Mouse (Mus musculus) right cerebral cortex, postnatal 10 days (tissue): ENCODE measurements around the gene Cnot1.

Experiments
- DNase-seq, 2 experiments: peaks; one replicate each; pipeline ENCODE4 v3.0.0; 2021; ENCODE audit warnings: low spot score in 2 of 2

Cnot1 gene

DNA sequence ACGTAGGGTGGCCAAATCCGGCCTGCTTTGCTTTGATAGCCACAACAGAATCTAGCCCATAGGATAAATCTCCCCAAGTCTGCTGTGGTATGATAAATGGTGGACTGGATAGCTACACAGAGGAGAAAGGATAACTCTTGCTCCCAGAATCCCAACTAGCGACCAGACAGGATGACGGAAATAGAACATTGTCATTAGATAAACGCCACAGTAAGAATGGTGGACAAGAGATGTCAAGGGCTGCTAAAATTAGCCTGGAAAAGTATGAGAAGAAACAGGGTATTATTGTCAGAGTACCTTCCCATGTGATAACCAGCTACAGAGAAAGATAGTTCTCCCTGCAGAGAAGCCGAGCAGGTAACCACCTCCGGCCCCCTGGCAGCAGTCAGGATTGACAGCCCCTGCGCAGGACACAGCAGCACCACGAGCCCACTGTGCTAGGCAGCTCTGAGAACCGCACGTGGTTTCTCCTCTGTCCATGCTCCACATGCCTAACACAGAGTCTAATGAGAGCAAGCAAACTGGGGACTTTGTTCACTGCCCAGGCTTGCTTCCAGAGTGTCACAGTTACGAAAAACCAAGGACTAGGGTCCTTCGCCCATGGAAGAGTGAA is 116.2 kb downstream of the Cnot1 start:
- no peak for DNase-seq

DNA sequence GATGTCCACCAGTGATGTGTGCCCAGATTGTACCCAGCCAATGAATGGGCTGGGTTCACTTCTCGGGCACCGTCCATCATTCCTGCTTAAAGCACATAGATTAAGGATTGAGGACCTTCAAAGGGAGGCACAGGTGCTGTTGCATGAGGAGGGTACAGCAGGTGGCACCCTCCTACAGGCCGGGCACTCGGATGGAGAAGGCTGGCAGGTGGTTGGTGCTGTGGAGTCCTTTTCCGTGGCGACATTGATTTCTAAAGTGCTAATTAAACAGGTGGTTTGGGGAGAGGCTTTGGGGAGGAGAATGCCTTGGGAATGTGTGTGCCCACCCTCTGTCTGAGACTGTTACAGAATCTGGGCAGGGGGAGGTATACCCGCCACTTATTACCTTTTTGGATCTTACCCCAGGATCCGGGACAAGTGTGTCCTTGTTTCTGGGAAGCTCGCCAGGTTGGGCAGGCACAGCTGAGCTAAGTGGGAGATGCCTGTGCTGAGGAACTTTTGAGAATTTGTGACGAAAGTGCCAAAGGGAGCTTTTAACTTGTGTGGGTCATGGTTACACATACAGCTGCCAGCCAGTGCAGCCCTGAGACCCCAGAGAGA is 119.1 kb downstream of the Cnot1 start:
- DNase-seq = peak; percentile 90

DNA sequence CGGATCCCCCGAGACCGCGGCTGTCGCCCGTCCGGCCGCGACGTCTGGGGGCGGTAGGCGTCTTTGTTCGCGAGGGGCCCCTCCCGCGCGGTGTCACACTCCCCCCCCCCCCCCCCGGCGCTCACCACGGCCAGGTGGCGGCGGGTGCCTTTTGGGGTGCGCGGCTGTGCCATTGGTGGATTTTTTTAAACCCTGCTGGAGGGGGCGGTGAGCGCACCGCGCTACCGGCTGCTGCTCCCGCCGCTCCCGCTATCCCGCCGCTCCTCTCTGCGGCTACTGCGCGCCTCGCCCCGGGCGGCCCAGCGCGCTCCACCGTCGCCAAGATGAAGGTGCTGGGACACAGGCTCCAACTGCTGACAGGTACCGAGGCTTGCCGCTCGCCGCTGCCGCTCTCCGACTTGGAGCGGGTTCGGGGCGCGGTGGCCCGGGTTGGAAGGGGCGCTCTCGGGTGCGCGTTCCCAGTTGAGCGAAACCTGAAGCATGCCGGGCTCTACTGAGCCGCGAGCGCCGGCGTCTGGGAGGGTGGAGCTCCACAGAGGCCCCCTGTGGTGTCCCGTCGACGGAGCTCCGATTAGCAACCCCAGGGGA is 129.1 kb downstream of the Cnot1 start:
- DNase-seq = peak; percentile 72 to 78

DNA sequence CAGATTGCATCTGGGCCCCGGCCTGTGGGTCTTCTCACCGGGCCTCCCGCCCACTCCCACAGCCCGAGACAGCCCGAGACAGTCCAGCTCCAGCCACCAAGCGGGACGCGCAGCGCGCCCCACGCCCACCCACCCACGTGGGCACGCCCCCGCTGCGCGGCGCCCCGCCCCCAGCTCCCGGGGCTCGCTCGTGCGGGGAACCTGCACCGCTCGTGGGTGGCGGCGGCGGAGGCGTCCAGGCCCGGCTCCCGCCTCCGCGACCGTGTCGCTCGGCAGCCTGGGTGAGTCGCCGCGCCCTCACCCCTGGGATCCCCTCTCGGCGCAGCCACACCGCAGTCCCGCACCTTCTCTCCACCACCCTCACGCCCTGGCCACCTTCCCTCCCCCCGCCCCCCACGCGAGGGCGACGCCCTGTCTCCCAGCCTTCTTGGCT is 129.7 kb downstream of the Cnot1 start:
- DNase-seq = peak in 1 of 2 experiments; percentile 42

DNA sequence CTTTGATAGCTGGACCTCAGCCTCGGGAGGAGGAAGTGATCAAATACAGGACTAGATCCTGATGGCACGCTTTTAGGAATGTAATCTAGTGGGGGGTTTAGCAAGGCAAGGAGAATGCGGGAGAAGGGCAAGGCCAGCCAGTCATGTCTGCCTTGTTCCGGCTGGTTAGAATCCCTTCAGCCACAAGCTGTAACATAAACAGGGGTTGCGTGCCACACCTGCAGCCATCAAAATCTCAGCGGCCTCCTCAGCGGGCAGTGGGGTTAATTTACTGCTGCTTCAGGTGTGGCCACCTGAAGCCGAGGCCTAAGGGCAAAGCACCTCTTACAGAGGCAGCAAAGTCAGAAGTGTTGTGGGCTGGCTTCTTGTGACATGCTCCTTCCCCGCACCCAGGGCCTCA is 130.6 kb downstream of the Cnot1 start, which contains the start of gene Ndrg4:
Gene Ndrg4 (plus strand): TSS at position 350 of the 400 bp plus-strand sequence.
- no peak for DNase-seq

DNA sequence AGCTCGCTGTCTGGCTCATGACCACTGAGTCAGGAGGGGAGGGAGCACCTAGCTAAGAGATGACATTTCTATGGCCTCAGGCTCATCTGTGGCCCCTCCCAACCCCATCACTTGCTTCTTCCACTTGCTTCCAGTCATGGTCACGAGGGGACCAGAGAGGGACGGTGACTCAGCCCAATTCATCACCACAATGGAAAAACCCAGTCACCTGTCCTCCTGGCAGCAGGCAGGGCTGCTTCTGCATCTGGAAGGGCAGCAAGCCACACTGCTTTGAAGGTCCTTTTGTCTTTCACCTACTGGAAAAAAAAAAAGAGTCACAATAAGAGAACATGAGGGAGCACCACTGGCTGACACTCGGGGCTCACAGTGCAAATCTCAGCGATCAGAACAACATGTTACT is 134.5 kb downstream of the Cnot1 start:
- DNase-seq = no peak

DNA sequence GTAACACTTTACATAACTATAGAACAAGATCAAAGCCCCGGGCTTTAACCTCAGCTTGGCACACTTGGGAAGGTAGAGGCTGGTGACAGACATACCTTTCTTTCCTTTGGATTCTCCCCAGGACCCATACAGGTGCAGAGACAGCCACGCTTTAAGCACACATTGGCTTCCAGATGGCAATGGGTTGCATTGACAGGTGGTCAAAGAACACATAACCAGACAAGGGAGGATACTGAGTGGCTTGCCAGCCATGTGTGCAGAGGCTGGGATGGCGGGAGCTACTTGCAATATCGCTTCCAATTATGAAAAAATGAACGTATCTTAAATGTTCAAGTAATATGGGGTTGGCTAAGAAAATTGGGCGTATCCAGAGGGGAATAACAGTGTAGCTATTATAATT is 135.4 kb downstream of the Cnot1 start:
- DNase-seq = no peak

DNA sequence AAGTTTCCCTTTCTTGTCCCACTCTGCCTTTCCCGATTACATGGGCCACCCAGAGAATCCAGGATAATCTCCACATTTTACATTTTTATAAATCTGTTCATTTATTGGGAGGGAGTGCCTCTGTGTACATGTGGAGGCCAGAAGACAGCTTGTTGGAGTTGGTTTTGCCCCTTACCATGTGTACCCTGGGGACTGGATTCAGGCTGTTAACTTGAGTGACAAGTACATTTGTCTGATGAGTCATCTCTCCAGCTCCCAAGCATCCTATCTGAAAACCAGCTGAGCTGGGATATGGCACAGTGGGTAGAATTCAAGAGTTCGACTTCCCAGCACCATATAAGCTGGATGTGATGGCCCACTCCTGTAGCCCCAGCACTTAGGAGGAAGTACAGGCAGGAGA is 137.3 kb downstream of the Cnot1 start:
- no peak for DNase-seq
